Mouse (Mus musculus): ENCODE measurements at regions not wholly inside any gene's neighbourhood (a gene's known extent, or its start where the extent isn't known, plus 50 kb on each side); places are given as distances from the start of the nearest gene placed in this dataset.

DNA sequence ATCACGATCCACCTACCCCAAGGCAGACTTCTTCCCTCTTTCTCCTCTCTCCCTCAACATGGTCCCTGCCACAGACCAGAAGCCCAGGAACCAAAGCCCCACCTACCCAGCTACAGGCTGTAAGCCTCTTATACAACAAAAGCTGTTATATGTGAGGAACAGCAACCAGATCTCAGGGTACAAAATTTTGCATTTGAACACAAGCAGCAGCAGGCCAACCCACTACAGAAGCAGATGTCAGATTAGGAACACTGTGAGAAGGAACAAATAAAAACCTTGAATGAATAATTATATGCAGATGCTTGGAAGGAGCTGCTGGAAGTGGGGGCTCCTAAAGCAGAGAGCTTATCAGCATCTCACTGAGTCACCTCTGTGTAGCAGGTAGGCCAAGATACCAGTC lies 444.8 kb downstream of the Tox3 start:
- DNase-seq, result no peak

- DNase-seq, result no peak
Observed at GRCm38 (mm10) chr8:89872768-89873167, 475.4 kb downstream of the Tox3 start.

DNA sequence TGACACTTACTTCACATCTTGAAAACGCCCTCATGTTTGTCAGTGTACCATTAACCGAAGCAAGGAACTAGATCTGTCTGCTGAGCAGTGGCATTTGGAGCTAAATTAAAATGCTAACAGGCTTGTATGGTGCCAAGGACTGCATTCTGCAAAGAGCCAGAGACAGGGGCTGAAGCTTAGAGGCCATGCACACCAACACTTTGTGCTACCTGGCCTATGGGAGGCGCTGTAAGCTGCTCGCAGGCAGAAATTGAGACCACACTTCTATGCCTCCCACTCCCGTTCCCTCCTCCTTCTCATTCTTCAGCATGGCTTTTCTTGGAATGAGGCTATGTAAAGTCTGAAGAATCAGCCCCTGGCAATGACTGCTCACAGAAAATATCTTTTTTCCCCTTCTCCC lies 476.2 kb downstream of the Tox3 start:
- no peak for DNase-seq

DNA sequence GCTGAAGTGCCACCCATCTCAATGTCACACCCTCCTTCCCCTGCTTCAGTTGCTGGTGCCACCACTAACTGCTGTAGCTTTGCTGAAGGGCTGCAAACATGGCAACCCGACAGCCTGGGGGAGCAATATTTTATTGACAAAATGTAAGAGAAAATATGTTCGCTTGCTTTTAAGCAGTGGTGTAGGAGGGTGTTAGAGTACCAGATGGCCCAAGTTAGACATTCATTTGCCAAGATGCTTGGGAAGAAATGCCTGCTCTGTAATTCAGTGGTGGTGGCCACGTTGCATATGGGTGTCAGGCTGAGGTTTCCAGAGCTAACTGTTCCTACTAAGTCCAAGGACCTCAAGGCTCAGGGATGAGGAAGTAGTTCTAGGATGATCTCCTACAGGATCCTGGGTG lies 488.3 kb downstream of the Tox3 start:
- no peak for DNase-seq

- no peak for DNase-seq
Observed at GRCm38 (mm10) chr8:89858706-89859385, 489.3 kb downstream of the Tox3 start.

GRCm38 (mm10) chr8:89855556-89855955 lies 492.6 kb downstream of the Tox3 start:
- no peak for DNase-seq

GRCm38 (mm10) chr8:89850209-89850796 lies 497.8 kb downstream of the Tox3 start:
- DNase-seq, result no peak

- DNase-seq, result no peak
Observed at GRCm38 (mm10) chr8:89849416-89850208, 498.5 kb downstream of the Tox3 start.

GRCm38 (mm10) chr8:89838494-89838893 lies 509.6 kb downstream of the Tox3 start:
- DNase-seq, result no peak

DNA sequence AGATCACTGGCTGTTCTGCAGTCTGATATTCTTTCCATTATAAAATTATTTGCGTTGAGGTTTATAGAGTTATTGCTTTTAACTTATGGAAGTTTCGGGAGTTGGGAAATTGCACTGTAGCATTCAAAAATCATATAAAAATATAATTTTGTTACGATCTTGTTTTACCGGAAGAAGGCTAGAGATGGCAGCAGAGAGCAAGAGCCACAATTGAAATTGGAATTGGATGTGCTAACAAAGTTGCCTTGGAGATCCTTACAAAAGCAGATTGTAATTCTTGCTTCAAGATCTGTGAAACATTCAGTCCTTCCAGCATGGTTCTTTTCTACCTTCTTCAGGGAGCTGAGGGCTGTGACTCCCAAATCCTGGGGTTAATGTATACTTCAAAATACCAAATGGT lies 514.4 kb downstream of the Tox3 start:
- no peak for DNase-seq

- no peak for DNase-seq
Observed at GRCm38 (mm10) chr8:89824586-89824985, 523.6 kb downstream of the Tox3 start.

DNA sequence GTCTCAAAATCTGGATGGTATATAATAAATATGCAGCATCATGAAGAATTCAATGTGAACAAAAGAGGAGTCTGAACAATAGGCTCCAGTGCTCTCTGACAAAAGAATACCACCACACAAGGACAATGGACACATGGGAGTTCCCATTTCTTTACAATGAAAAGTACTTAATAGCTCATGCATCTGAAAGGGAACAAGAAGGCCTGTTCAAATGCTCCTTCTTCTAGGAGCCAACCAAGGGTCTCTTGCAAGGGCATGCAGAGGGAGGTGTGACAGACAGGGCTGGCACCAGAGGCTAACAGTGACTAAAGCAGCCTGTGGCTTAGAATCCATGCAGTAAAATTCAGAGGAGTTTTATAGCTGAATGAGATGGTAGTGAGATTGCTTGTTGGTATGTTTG lies 524.5 kb downstream of the Tox3 start:
- DNase-seq, result no peak

GRCm38 (mm10) chr8:89812036-89812711 lies 536.0 kb downstream of the Tox3 start:
- no peak for DNase-seq

- DNase-seq, result no peak
Observed at GRCm38 (mm10) chr8:89788296-89788695, 559.8 kb downstream of the Tox3 start.

DNA sequence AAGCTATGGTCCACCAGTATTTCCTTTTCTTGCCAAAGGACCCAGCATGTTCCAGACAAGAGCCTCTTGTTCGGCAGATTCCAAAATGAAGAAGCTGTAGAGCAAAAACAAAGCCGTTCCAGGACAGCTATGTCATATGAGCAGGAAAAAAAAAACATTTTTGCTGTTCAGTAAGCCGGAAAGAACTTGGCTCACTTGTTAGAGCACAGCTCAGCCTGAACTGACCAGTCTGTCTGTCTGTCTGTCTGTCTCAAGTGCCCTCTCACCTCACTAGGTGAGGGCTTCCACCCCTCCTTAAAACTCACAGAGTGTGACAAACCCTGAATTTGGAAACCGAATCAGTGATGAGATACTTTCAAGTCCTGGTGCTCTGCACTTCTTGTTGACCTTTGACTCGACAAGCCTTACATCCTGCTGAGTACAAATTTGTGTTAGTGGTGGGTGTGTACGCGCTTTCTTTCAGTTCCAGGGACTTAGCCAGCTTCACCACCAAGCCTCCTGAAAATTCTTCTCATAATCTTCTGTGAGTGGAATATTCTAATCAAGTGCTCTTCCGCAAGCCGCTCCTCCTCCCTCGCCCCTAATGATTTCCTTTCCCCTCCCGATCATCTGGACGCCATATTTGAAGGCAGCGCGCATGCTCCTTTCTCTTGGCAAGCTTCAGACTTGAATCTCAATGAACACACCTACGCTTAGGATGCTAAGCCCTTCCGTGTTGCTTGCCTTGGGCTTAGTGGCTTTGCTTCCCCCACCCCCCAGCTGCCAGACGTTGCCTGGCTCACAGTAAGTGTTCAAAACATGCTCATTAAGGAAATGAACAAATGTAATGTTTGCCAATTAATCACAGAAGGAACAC lies 560.9 kb downstream of the Tox3 start:
- no peak for DNase-seq

DNA sequence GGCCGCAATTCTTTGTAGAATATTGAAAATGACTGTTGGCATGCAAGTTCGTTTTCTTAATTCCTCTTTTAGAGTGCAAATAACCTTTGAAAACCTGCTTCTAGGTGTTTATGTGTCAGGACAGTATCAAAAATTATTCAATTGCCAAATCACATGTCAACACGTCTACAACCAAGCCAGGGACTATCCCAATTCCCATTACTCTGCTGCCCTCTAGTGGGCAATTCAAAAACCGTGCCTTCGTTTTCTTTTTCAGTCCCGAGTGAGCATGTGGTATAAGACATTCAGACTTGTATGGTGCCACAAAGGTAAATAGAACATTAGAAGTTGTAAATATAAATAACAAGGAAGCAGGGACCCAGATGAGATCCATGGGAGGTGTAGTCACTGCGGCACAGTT lies 563.1 kb downstream of the Tox3 start:
- DNase-seq, result peak in 1 of 2 experiments; percentile 14

DNA sequence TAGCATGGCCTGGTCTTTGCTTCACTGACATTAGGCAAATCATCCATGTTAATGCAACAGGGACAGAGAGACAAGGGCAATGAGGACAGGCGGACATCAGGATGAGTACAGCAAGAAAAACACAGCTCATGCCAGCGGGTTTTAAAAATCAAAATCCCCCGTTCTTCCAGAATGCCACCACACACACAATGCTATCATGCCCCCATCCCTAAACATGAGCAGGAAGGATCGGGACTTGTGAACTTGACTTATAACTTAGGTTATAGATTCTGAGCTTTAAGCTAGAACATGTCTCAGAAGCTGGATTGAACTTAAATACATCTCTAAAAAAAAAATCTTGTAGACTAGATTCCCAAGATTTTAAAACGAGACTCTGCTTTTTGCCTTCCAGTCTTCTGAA lies 564.8 kb downstream of the Tox3 start:
- no peak for DNase-seq

DNA sequence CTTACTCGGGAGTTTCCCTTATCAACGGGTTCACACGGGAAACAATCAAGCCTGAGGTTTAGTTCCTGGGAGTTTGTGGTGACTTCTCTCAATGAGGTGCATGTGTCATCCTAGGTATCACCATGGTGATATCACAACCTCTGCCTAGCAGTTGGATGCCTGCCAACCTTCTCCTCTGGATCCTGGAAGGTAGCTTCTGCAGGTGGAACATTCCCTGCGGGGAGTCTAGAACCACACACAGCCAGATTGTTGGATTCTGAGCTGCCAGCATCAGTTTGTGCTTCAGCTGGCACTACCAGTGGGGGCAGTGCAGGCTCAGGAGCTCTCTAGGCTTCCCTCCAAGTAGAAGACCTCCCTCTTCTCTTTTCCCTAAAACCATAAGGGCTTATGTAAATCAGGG lies 581.8 kb downstream of the Tox3 start:
- no peak for DNase-seq

- DNase-seq, result no peak
Observed at GRCm38 (mm10) chr8:89759531-89759930, 588.6 kb downstream of the Tox3 start.

- no peak for DNase-seq
Observed at GRCm38 (mm10) chr8:89758695-89759094, 589.4 kb downstream of the Tox3 start.

DNA sequence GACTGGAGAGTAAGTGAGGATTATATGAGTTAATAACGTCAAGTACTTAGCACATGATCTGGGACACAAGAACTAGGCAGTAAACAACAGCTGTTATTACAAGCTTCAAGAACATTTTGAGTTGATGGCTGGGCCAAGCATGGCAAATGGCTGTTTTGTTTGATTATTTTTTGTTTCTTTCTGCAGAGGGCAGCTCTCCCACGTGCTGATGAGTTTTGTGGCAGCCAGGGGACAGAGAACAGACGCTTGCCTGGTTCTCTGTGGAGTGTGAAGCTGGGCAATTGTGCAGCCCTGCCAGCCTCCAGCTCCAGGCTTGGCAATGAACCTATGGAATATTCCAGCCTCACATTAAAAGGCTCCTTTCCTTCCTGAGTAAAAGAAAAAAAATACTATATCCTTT lies 592.2 kb downstream of the Tox3 start:
- DNase-seq, result no peak

DNA sequence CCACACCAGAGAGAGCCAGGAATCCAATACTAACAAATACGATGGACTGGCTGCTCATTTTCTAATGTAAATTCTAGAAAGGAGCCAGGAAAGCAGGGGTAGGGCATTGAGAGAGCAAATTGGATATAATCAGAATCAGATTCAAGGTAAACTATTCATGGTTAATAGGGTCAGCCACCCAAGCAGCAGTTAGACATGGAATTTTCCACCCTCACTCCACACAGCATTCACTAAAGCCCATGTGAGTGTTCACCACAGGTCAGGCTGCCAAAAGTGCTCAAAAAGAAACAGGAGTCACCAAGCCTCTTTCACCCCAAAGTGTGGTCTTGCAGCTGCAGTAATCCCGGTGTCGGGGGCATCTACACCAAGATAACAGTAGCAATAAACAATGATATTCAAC lies 596.9 kb downstream of the Tox3 start:
- DNase-seq, result no peak

- no peak for DNase-seq
Observed at GRCm38 (mm10) chr8:89747726-89748125, 600.4 kb downstream of the Tox3 start.
